20 mouse cellular contexts compared by ENCODE assay signal in the genomic region with DNA sequence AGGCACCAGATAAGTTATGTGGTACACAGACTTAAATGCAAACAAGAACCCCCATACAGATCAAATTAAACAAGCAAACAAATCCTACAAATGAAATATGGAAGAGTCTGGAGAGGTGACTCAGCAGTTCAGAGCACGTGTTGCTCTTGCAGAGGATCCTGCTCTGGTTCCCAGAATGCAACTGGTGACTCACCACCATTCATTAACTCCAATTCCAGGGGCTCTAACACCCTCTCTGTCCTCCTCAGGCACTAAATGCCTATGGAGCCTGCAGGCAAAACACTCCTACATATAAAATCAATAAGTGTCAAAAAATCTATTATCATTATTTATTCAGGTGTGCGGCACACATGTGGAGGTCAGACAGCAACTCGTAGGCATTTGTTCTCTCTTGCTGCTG. TPM values are rescaled to one million over a fixed set of nuclear protein-coding genes. Genes with fewer than 3 reads are reported as not detected.
DNase-seq lines count a peak whose midpoint lies in the region; ATAC-seq lines count a peak whose summit lies in the region.
"Had no signal": no experiment of that assay in that cellular context is flagged by ENCODE, and none has a peak within 500 bp of the region (broad histone marks: within the 10 kb centered on the region; RNA-seq: fewer than 3 reads in every experiment).

No protein-coding gene starts in this region.

- 0 out of 2 replicates have a peak overlapping the region, but pooled peaks have one; percentile 17 for H3K4me3 ChIP-seq in heart, embryonic 10.5 days
- H3K4me3 ChIP-seq in lung, embryonic 15.5 days, result no peak overlapping the region
- H3K4me3 ChIP-seq in midbrain, embryonic 16.5 days (ENCODE audit: low read depth, low read length), result no peak overlapping the region
- H3K4me3 ChIP-seq: embryonic facial prominence, embryonic 12.5 days; gastrocnemius, adult 2 months; liver, embryonic 13.5 days; neural tube, embryonic 12.5 days had no signal

- no peaks in the 10 kb centered on the region for H3K9me3 ChIP-seq in heart, embryonic 10.5 days
- H3K9me3 ChIP-seq in lung, embryonic 15.5 days, result no peaks in the 10 kb centered on the region
- H3K9me3 ChIP-seq in midbrain, embryonic 16.5 days (replicated peaks; ENCODE audit: control insufficient read depth, low read length, poor library complexity, severe bottlenecking), result no peaks in the 10 kb centered on the region
- H3K9me3 ChIP-seq: embryonic facial prominence, embryonic 12.5 days; liver, embryonic 13.5 days; neural tube, embryonic 12.5 days had no signal

- no peak for DNase-seq in heart, embryonic 10.5 days (ENCODE audit: low spot score)
- no peak for DNase-seq in heart, postnatal 25 days (ENCODE audit: low spot score)
- no peak for DNase-seq in lung, postnatal 36 days
- peak; percentile 19 for DNase-seq in MEL-GATA-1-ER (ENCODE audit: extremely low read depth, low read depth)
- no peak for DNase-seq in urinary bladder, postnatal 10 days (ENCODE audit: low spot score)
- DNase-seq in right cerebral cortex, postnatal 25 days, result no peak
- DNase-seq: cerebellum, adult 9-11 months; gastrocnemius, adult 2 months; kidney, adult 9 months; kidney, postnatal 36 days; layer of hippocampus, postnatal 36 days; left cerebral cortex, postnatal 4 days; liver, embryonic 13.5 days; lung, postnatal 14 days; right cerebral cortex, postnatal 14 days; thymus, postnatal 25 days had no signal

- H3K9ac ChIP-seq in lung, embryonic 15.5 days, result no peak overlapping the region
- H3K9ac ChIP-seq in midbrain, embryonic 16.5 days (ENCODE audit: low read depth, low read length), result no peak overlapping the region
- H3K9ac ChIP-seq: embryonic facial prominence, embryonic 12.5 days; liver, embryonic 13.5 days; neural tube, embryonic 12.5 days had no signal

- H3K4me2 ChIP-seq in lung, embryonic 15.5 days, result no peak overlapping the region
- no peak overlapping the region for H3K4me2 ChIP-seq in midbrain, embryonic 16.5 days (ENCODE audit: low read length)
- H3K4me2 ChIP-seq: embryonic facial prominence, embryonic 12.5 days; liver, embryonic 13.5 days; neural tube, embryonic 12.5 days had no signal

- H3K4me1 ChIP-seq in heart, embryonic 10.5 days, result peaks cover 25% of the 10 kb centered on the region
- peaks cover 24% of the 10 kb centered on the region for H3K4me1 ChIP-seq in lung, embryonic 15.5 days
- peaks cover 11% of the 10 kb centered on the region; the same call in 1 of the 2 replicates for H3K4me1 ChIP-seq in midbrain, embryonic 16.5 days (ENCODE audit: control insufficient read depth, insufficient read depth, low read length)
- H3K4me1 ChIP-seq: neural tube, embryonic 12.5 days had no signal

- intact Hi-C loops in heart, postnatal 25 days (cut with DNase I), result no loop called here

- no peaks in the 10 kb centered on the region for H3K27me3 ChIP-seq in heart, embryonic 10.5 days (ENCODE audit: insufficient read depth, poor library complexity, severe bottlenecking)
- H3K27me3 ChIP-seq in lung, embryonic 15.5 days, result no peaks in the 10 kb centered on the region
- H3K27me3 ChIP-seq in midbrain, embryonic 16.5 days (ENCODE audit: control insufficient read depth, insufficient read depth, low read depth, low read length), result no peaks in the 10 kb centered on the region
- H3K27me3 ChIP-seq: embryonic facial prominence, embryonic 12.5 days; liver, embryonic 13.5 days had no signal

- H3K27ac ChIP-seq in heart, embryonic 10.5 days, result 0 out of 2 replicates have a peak overlapping the region, but pooled peaks have one; percentile 25
- H3K27ac ChIP-seq in lung, embryonic 15.5 days, result peak overlapping the region; percentile 65
- H3K27ac ChIP-seq in midbrain, embryonic 16.5 days (ENCODE audit: low read length), result peak overlapping the region; percentile 34; the same call in 1 of the 2 replicates
- H3K27ac ChIP-seq: gastrocnemius, adult 2 months; liver, embryonic 13.5 days; neural tube, embryonic 12.5 days had no signal

- 46% methylated on average over 3 of the region's 3 CpGs for WGBS in heart, embryonic 10.5 days
- WGBS in lung, embryonic 15.5 days, result 33% methylated on average over 3 of the region's 3 CpGs
- 56% methylated on average over 3 of the region's 3 CpGs for WGBS in midbrain, embryonic 16.5 days

- no peak for ATAC-seq in lung, embryonic 15.5 days (ENCODE audit: borderline replicate concordance, extremely low read depth, low FRiP score, low TSS enrichment)
- no peak for ATAC-seq in midbrain, embryonic 16.5 days

- no peaks in the 10 kb centered on the region for H3K36me3 ChIP-seq in heart, embryonic 10.5 days
- no peaks in the 10 kb centered on the region for H3K36me3 ChIP-seq in lung, embryonic 15.5 days
- no peaks in the 10 kb centered on the region for H3K36me3 ChIP-seq in midbrain, embryonic 16.5 days (ENCODE audit: control insufficient read depth, insufficient read depth, low read length)
- H3K36me3 ChIP-seq: embryonic facial prominence, embryonic 12.5 days; liver, embryonic 13.5 days; neural tube, embryonic 12.5 days had no signal

RNA-seq across cellular contexts. Expression of gene Lrguk, which starts 4.8 kb away (rescaled TPM):
- 0.52 and 0.88 TPM in 2 replicates for polyA plus RNA-seq in heart, embryonic 10.5 days (2016; fragmentation: Nextera tagmentation; extraction: Ambion mirVana)
- under 1 TPM in 1 of 2 experiments, not detected in 1; 0.13 TPM for total RNA-seq in heart, postnatal 25 days (2021)
- 2.6 and 3.2 TPM in 2 replicates for polyA plus RNA-seq in lung, embryonic 15.5 days (2015; fragmentation: Nextera tagmentation; extraction: Ambion mirVana)
- polyA plus RNA-seq in midbrain, embryonic 16.5 days (2015; fragmentation: Nextera tagmentation; extraction: Ambion mirVana), result 0.50 and 1.1 TPM in 2 replicates
